Mouse (Mus musculus) thymus, postnatal 10 days (tissue): Measurements from ENCODE around the gene Cnr2.

Experiments
- DNase-seq, 2 experiments: peaks; one replicate each; pipeline ENCODE4 v3.0.0; 2021; ENCODE audit warnings: low spot score in 2 of 2

Cnr2 gene

GRCm38 (mm10) chr4:135906633-135907032, 11.4 kb downstream of the Cnr2 start:
- DNase-seq: no peak

- DNase-seq: no peak
Observed at GRCm38 (mm10) chr4:135909326-135910066, 14.3 kb downstream of the Cnr2 start.

- DNase-seq: no peak
Observed at GRCm38 (mm10) chr4:135911531-135911930, 16.3 kb downstream of the Cnr2 start.

DNA sequence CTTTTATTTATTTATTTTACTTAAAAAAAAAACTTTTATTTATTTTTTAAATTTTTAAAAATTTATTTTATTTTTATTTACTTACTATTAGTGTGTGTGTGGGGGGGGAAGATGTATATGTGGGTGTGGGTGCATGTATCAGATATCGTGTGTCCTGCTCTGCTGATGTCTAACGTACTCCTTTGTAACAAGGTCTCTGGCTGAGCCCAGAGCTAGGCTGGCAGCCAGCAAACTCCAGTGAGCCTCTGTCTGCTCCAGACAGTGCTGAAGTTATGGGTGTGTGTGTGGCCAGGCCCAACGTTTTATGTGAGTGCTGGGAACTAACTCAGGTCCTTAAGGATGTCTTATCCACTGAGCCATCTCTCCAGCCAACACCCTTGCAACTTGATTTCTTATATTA, 17.0 kb downstream of the Cnr2 start:
- DNase-seq: no peak

DNA sequence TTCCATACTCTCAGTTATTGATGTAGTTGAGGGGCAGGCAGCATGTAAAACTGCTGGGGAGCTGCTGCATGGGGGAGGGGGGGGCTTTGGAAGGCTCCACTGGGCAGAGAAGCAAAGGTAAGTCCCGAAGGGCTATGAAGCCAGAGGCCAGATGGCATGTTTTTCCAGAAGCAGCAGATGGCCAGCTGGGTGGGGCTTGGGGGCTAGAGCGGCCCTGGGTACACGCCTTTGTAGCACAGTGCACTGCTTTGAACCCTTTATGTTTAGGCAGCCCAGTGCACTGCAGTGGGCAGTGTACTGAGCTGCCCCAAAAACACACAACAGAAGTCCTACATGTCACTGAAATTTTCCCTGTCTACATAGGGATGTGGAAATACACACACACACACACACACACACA, 17.6 kb downstream of the Cnr2 start:
- no peak for DNase-seq

DNA sequence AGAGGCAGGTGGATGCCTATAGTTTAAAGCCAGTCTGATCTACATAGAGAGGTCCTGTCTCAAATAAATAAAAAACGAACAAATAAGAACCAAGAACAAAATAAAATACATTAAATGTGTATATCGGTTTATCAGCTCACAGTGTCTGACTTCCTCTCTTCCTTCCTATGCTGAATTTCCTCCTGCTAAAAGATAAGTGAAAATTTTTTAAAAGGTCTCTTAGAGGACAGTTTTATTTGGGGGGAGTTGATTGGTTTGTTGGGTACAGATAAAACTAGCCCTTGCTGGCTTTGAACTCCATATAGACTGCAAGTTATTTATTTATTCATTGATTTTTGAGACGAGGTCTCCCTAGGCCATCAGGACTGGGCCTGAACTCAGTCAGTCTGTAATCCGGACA, 18.2 kb downstream of the Cnr2 start:
- DNase-seq: no peak

DNA sequence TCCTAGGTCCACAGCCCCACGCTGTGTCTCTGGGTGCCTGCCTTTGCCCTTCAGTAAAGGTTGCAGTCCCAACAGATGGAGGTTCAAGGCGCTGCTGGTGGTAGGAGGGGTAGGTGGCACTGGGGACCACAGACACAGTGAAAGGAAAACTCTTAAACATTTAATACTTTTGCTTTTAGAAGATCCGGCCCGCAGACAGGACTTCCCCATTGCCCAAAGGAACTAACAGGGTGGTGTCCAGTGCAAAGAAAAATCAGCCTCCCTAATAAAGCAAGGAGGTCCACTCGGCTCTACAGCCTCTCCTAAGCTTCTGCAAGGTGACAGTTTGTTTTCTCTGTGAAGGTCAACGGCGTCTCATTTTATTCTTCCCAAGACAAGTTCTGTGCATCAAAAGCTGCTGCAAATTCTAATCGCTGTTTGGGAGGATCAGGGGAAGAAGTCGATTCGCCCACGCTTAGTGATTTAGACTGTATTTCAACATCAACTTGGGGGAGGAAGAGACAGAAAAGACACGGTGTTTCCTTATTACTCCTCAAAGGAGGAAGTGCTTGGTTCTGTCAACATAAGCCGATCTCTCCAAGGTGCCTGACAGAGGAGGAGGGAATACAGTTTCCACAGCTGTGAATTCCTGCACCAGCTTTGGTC, 23.6 kb downstream of the Cnr2 start:
- DNase-seq: no peak

- DNase-seq: no peak
Observed at GRCm38 (mm10) chr4:135919280-135919639, 24.1 kb downstream of the Cnr2 start.

GRCm38 (mm10) chr4:135920304-135921241, 25.4 kb downstream of the Cnr2 start, which contains the start of gene Fuca1:
Fuca1 (plus strand) TSS chr4:135920735.
- peak; percentile 96 to 98 for DNase-seq

DNA sequence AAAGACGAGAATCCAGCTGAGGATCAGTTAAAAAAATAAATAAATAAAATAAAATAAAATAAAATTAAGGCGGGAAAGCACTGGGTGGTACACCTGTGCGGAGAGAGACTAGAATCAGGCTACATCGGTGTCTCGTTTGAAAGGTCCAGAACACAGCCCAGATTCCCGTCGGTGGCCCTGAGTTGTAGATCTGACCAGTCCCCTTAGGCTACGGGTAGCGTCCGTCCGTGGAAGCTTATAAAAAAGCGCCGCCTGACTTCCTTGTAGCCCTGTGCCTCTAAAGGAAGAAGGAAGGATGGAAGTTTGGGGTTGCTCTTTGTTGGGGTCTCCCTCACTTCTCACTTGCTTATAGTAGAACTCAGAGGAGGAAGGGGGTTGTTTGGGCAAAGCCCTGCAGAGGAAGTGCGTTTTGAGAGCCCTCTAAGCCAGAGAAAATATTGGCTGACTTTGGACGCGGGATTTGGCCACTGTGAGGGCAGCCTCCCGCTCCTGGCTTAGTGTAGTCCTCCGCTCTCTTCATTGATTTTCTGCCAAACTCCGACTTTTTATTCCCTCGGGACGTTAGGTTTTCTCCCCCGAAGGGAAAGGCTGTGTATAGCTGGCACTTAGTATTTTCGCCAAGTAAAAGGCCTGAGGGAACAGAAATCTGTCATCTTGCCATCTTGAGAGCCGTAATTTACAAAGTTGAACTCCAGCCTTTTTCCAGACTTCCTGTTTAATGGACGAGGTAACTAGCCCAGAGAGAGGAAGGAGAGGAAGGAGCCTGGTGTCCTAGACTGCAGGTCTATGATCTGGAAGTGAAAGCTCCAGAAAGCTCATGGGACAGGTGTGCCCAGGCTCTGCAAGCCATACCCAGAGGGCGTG, 26.3 kb downstream of the Cnr2 start:
- DNase-seq: no peak

GRCm38 (mm10) chr4:135922190-135922589, 27.0 kb downstream of the Cnr2 start:
- no peak for DNase-seq

- no peak for DNase-seq
Observed at GRCm38 (mm10) chr4:135924418-135924817, 29.2 kb downstream of the Cnr2 start.

DNA sequence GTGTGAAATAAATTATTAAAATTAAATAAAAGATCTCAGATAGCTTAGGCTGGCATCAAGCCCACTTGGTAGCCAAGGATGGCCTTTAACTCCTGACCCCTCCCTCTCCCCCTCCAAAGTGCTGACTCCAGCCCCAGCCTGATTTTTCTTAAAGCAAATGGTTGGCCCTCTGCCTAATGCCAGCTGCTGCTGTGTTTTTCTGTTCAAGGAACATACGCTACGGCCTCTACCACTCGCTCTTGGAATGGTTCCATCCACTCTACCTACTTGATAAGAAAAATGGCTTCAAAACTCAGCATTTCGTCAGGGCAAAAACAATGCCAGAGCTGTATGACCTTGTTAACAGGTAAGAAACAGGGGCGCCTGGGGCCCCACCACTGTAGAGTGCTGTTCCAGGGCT, 30.1 kb downstream of the Cnr2 start:
- no peak for DNase-seq

- DNase-seq: no peak
Observed at GRCm38 (mm10) chr4:135926195-135926808, 31.1 kb downstream of the Cnr2 start.

- DNase-seq: no peak
Observed at GRCm38 (mm10) chr4:135926861-135927260, 31.7 kb downstream of the Cnr2 start.

DNA sequence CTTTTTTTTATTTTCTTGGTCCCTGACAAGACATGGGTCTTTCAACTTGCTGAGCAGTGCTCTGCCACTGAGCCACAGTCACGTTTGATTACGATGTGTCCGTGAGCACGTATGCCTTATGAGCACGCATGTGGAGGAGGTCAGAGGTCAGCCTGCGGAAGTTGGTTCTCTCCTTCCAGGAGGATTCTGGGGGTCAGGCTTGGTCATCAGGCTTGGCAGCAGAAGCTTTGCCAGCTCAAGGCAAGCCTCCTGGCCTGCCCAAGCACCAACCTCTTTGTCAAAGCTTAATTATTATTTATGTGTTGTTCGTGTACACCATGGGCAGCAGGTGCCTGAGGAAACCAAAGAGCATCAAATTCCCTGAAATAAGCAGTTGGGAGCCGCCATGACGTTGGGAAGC, 33.2 kb downstream of the Cnr2 start:
- DNase-seq: no peak

DNA sequence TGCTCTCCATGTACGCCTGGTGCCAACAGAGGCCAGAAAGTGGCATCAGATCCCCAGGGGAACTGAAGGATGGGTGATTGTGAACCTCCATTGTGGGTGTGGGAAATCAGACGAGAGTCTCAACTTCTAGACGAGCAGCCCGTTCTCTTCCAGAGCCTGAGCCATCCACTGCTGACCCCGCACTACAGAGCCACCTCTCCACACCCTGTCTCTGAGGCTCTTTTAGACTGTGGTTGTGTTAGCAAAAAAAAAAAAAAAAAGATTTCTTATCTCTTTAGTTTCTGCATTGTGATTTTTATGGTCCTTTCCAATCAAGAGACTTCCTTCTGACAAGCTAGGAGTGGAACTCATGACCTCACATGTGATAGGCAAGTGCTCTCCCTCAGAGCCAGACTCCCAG, 34.2 kb downstream of the Cnr2 start:
- DNase-seq: no peak

DNA sequence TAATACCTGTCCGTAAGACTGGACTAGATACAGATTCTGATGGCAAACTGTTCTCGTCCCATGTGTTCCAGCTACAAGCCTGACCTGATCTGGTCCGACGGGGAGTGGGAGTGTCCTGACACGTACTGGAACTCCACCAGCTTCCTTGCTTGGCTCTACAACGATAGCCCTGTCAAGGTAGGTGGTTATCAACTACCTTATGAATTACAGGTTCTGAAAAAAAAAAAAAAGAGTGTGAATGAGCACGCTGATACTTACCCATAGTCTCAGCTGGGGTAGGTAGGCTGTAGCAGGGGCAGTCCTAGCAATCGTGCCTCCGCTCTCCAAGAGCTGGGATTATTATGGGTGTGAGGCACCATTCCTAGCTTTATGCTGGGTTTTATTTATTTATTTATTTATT, 34.6 kb downstream of the Cnr2 start:
- no peak for DNase-seq

GRCm38 (mm10) chr4:135930239-135930638, 35.0 kb downstream of the Cnr2 start:
- no peak for DNase-seq

DNA sequence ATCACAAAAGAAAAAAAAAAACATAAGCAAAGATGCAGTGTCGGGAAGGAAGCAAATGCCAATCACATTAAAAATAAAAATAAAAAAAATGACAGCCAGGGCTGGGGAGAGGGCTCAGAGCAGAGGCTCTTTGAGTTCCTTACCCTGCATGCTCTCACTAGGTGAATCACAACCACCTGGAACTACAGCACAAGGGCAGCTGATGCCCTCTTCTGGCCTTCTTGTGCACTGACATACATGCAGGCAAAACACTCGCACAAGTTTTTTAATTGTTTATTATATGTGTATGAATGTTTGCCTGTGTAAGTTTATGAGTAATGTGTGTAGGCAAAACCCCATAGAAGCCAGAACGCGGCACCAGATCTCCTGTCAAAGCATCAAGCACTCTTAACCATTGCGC, 36.6 kb downstream of the Cnr2 start:
- peak in 1 of 2 experiments; percentile 45 for DNase-seq
